Mouse (Mus musculus) CH12.LX (cell line): Measurements from ENCODE around the gene Gm16253. TPM values are rescaled to one million over a fixed set of nuclear protein-coding genes. Genes with fewer than 3 reads are reported as not detected.

Experiments
- DNase-seq: peaks from one replicate; pipeline ENCODE4 v3.0.0-alpha.2; 2013; ENCODE audit errors: extremely low read depth
- H3K27ac ChIP-seq: 2 replicates; pipeline ENCODE4 v1.5.1; 2012; ENCODE audit warnings: low read depth, mild to moderate bottlenecking, control low read depth, moderate library complexity; ENCODE audit not compliant: insufficient read depth
- H3K27me3 ChIP-seq: replicated peaks from 2 replicates; pipeline ENCODE3; 2012; ENCODE audit warnings: inconsistent platforms
- H3K36me3 ChIP-seq, 2 experiments: replicated peaks in 1 of 2; 2 replicates each; pipeline versions ENCODE3 to v1.6.1; 2012; ENCODE audit warnings: inconsistent platforms in 1 of 2, low read length in 1 of 2, mild to moderate bottlenecking in 1 of 2, mixed read lengths in 1 of 2, moderate library complexity in 1 of 2; ENCODE audit not compliant: control insufficient read depth in 1 of 2, insufficient read depth in 1 of 2
- H3K4me1 ChIP-seq, 2 experiments: 2 replicates each; pipeline ENCODE4 v1.6.1; 2012; ENCODE audit warnings: inconsistent platforms in 1 of 2, moderate library complexity in 1 of 2; ENCODE audit not compliant: insufficient read depth in 2 of 2, control insufficient read depth in 1 of 2
- H3K4me2 ChIP-seq: 2 replicates; pipeline ENCODE4 v1.6.1; 2012; ENCODE audit warnings: low read depth, mild to moderate bottlenecking, control low read depth; ENCODE audit not compliant: poor library complexity, insufficient read depth, severe bottlenecking
- H3K4me3 ChIP-seq, 3 experiments: fragments of 150-350 bp in 1 of 3; sonication (generic) in 1 of 3; replicated peaks in 1 of 3; 2 replicates each; pipeline versions ENCODE3 to v1.5.1; 2011 to 2012; ENCODE audit warnings: low read depth in 2 of 3, low read length in 2 of 3, mild to moderate bottlenecking in 2 of 3, moderate library complexity in 2 of 3, control low read depth in 1 of 3, improper control_type of control experiment in 1 of 3, inconsistent platforms in 1 of 3, mixed read lengths in 1 of 3; ENCODE audit not compliant: poor library complexity in 1 of 3
- H3K79me2 ChIP-seq: replicated peaks from 2 replicates; pipeline ENCODE4 v1.6.1; 2012; ENCODE audit warnings: mild to moderate bottlenecking, moderate library complexity; ENCODE audit not compliant: control insufficient read depth, poor library complexity, insufficient read depth, severe bottlenecking; ENCODE audit errors: extremely low read depth
- H3K9ac ChIP-seq: 2 replicates; pipeline ENCODE4 v1.6.1; 2012; ENCODE audit warnings: low read depth, mild to moderate bottlenecking, control low read depth, moderate library complexity; ENCODE audit not compliant: insufficient read depth
- H3K9me3 ChIP-seq: replicated peaks from 2 replicates; pipeline ENCODE3; 2012; ENCODE audit warnings: low read length, inconsistent platforms, mixed read lengths
- CHD2 ChIP-seq: IDR thresholded peaks from 2 replicates; pipeline ENCODE4 v1.6.1; 2011; ENCODE audit warnings: low read length, improper control_type of control experiment
- CTCF ChIP-seq, 2 experiments: IDR thresholded peaks in 1 of 2; conservative IDR thresholded peaks in 1 of 2; 2 replicates each; pipeline ENCODE4 v1.5.1; 2011 to 2012; ENCODE audit warnings: low read depth in 2 of 2, low read length in 2 of 2, improper control_type of control experiment in 1 of 2, inconsistent platforms in 1 of 2, mild to moderate bottlenecking in 1 of 2, moderate library complexity in 1 of 2
- EP300 ChIP-seq: IDR thresholded peaks from 2 replicates; pipeline ENCODE4 v1.6.1; 2011; ENCODE audit warnings: low read length, improper control_type of control experiment
- ETS1 ChIP-seq: conservative IDR thresholded peaks from 2 replicates; pipeline ENCODE4 v1.6.1; 2012; ENCODE audit warnings: low read depth, mild to moderate bottlenecking, inconsistent platforms, low read length, improper control_type of control experiment, moderate library complexity
- GABPA ChIP-seq: IDR thresholded peaks from 2 replicates; pipeline ENCODE4 v1.6.1; 2012; ENCODE audit warnings: low read depth, low read length, improper control_type of control experiment, inconsistent platforms; ENCODE audit not compliant: insufficient replicate concordance
- IRF4 ChIP-seq: IDR thresholded peaks from 2 replicates; pipeline ENCODE4 v1.6.1; 2014; ENCODE audit warnings: low read depth, mild to moderate bottlenecking, inconsistent platforms, low read length, improper control_type of control experiment
- JUN ChIP-seq: IDR thresholded peaks from 2 replicates; pipeline ENCODE4 v1.6.1; 2011; ENCODE audit warnings: low read depth, mild to moderate bottlenecking, low read length, improper control_type of control experiment, moderate library complexity; ENCODE audit not compliant: insufficient read depth
- MAFK ChIP-seq: IDR thresholded peaks from 2 replicates; pipeline ENCODE4 v1.6.1; 2011; ENCODE audit warnings: low read length, improper control_type of control experiment; ENCODE audit not compliant: insufficient replicate concordance
- MAX ChIP-seq: IDR thresholded peaks from 2 replicates; pipeline ENCODE4 v1.6.1; 2011; ENCODE audit warnings: low read length, improper control_type of control experiment
- MAZ ChIP-seq: IDR thresholded peaks from 2 replicates; pipeline ENCODE4 v1.6.1; 2012; ENCODE audit warnings: low read depth, mild to moderate bottlenecking, inconsistent platforms, low read length, improper control_type of control experiment, moderate library complexity
- MEF2A ChIP-seq: IDR thresholded peaks from 2 replicates; pipeline ENCODE4 v1.6.1; 2014; ENCODE audit warnings: low read depth, mild to moderate bottlenecking, inconsistent platforms, low read length, improper control_type of control experiment, borderline replicate concordance
- NELFE ChIP-seq: IDR thresholded peaks from 2 replicates; pipeline ENCODE4 v1.6.1; 2011; ENCODE audit warnings: low read depth, low read length, improper control_type of control experiment
- NRF1 ChIP-seq: IDR thresholded peaks from 2 replicates; pipeline ENCODE4 v1.6.1; 2014; ENCODE audit warnings: low read depth, mild to moderate bottlenecking, inconsistent platforms, low read length, improper control_type of control experiment, moderate library complexity
- PAX5 ChIP-seq: IDR thresholded peaks from 2 replicates; pipeline ENCODE4 v1.6.1; 2012; ENCODE audit warnings: low read length, inconsistent platforms, mixed read lengths
- POLR2A ChIP-seq: IDR thresholded peaks from 2 replicates; pipeline ENCODE4 v1.6.1; 2011; ENCODE audit warnings: low read depth, mild to moderate bottlenecking, improper control_type of control experiment, low read length
- RAD21 ChIP-seq: IDR thresholded peaks from 2 replicates; pipeline ENCODE4 v1.6.1; 2011; ENCODE audit warnings: low read depth, mild to moderate bottlenecking, low read length, improper control_type of control experiment, moderate library complexity
- RCOR1 ChIP-seq: conservative IDR thresholded peaks from 2 replicates; pipeline ENCODE4 v1.6.1; 2012; ENCODE audit warnings: low read depth, mild to moderate bottlenecking, inconsistent platforms, low read length, improper control_type of control experiment
- SMC3 ChIP-seq: IDR thresholded peaks from 2 replicates; pipeline ENCODE4 v1.6.1; 2011; ENCODE audit warnings: low read depth, low read length, improper control_type of control experiment
- TBP ChIP-seq: conservative IDR thresholded peaks from 2 replicates; pipeline ENCODE4 v1.6.1; 2011; ENCODE audit warnings: low read depth, low read length, improper control_type of control experiment
- TCF12 ChIP-seq: IDR thresholded peaks from 2 replicates; pipeline ENCODE4 v1.6.1; 2014; ENCODE audit warnings: low read depth, mild to moderate bottlenecking, inconsistent platforms, low read length, improper control_type of control experiment
- USF1 ChIP-seq: IDR thresholded peaks from 2 replicates; pipeline ENCODE4 v1.6.1; 2014; ENCODE audit warnings: low read depth, mild to moderate bottlenecking, inconsistent platforms, low read length, improper control_type of control experiment
- USF2 ChIP-seq: conservative IDR thresholded peaks from 2 replicates; pipeline ENCODE4 v1.6.1; 2011; ENCODE audit warnings: low read depth, low read length, improper control_type of control experiment
- ZC3H11A ChIP-seq: IDR thresholded peaks from 2 replicates; pipeline ENCODE4 v1.6.1; 2012; ENCODE audit warnings: low read depth, mild to moderate bottlenecking, inconsistent platforms, low read length, improper control_type of control experiment
- ZNF384 ChIP-seq: IDR thresholded peaks from 2 replicates; pipeline ENCODE4 v1.6.1; 2012; ENCODE audit warnings: low read depth, low read length, improper control_type of control experiment, inconsistent platforms
- dilution Hi-C: fragments of 300-500 bp; cut with MboI; formaldehyde crosslinking; loops from 2 replicates; pipeline ENCODE4 v1.14.3; 2020; ENCODE audit warnings: low sequenced_read_pairs; ENCODE audit not compliant: extremely low pct_unique_long_range_greater_than_20kb, extremely low pct_ligation_motif_present
- in situ Hi-C: fragments of 300-500 bp; cut with MboI; formaldehyde crosslinking; loops from 3 replicates; pipeline ENCODE4 v1.14.3; 2019; ENCODE audit warnings: low sequenced_read_pairs, low pct_ligation_motif_present, low pct_unique_long_range_greater_than_20kb, mixed read lengths
- polyA plus RNA-seq: library from polyadenylated mRNA; unstranded; fragments of >175 nt; gene quantifications from 2 replicates; pipeline ENCODE4 v1.2.1, GENCODE M21; 2012; ENCODE audit warnings: low read depth; ENCODE audit not compliant: insufficient read length
- total RNA-seq, 2 experiments: library from RNA; depleted of rRNA; stranded (reverse); fragments of 300-350 nt in 1 of 2; fragments of >200 nt in 1 of 2; gene quantifications; 2 replicates each; pipeline ENCODE4 v1.2.3; 2012 to 2014

Gm16253 gene
- total and polyA plus RNA-seq, 3 experiments, result 0.46 to 0.72 TPM; not detected in 1

GRCm38 (mm10) chr3:96541328-96542078 is 35.3 kb upstream of the Gm16253 start:
- H3K9ac ChIP-seq, result no peak overlapping the region
- DNase-seq, result peak; percentile 46
- no peaks in the 10 kb centered on the region for H3K4me1 ChIP-seq
- no peaks in the 10 kb centered on the region for H3K36me3 ChIP-seq
- H3K27me3 ChIP-seq, result peaks cover 13% of the 10 kb centered on the region
- no peak overlapping the region for H3K4me2 ChIP-seq
- H3K9me3 ChIP-seq, result no peaks in the 10 kb centered on the region
- H3K4me3 ChIP-seq, result no peak overlapping the region
- in situ Hi-C loops (loop anchor here (5.0 to 25.0 kb wide), 4 partner anchors 41 to 254 kb away; partner anchors contain the start of genes Fcgr1 and Itga10), dilution Hi-C loops (no loop called here)
- no peak overlapping the region for H3K27ac ChIP-seq
- no peaks in the 10 kb centered on the region for H3K79me2 ChIP-seq
- TF ChIP-seq CHD2 (no peak), IRF4 (no peak), SMC3 (peak; percentile 58), GABPA (no peak), PAX5 (no peak), RCOR1 (no peak), MAZ (no peak), JUN (no peak), NELFE (no peak), MEF2A (no peak), USF1 (no peak), EP300 (no peak), NRF1 (no peak), RAD21 (peak; percentile 69), TCF12 (no peak), ZNF384 (no peak), POLR2A (no peak), MAX (no peak), TBP (no peak), CTCF (conservative IDR thresholded peaks at IDR 0.05 in 1 of 2, IDR thresholded peaks at IDR 0.05 in 1 of 2; ENCODE audit: low read depth in 2 of 2, low read length in 2 of 2) (peak in 1 of 2 experiments; percentile 75; a peak in 2 of 4 replicates), ZC3H11A (no peak), USF2 (no peak), ETS1 (no peak), MAFK (no peak)
- TF ChIP-seq, all 38 proteins: peak for 3
